Mouse (Mus musculus): Measurements from ENCODE around the gene Bcl2a1b. TPM values are rescaled to one million over a fixed set of nuclear protein-coding genes. Genes with fewer than 3 reads are reported as not detected.
"Not testable (repeated sequence)": the region's sequence is repeated elsewhere in the genome, so short reads cannot be mapped to it uniquely, and the experiment has no call there.

Bcl2a1b gene
- polyA plus RNA-seq, 1 experiment = 16.1 TPM

- peak; percentile 82 for DNase-seq
- peak overlapping the region; percentile 43 for H3K4me3 ChIP-seq (ENCODE audit: control insufficient read depth, insufficient read depth, low read length)
- H3K27me3 ChIP-seq (ENCODE audit: control insufficient read depth, insufficient read depth, low read length); H3K4me1 ChIP-seq (replicated peaks; ENCODE audit: control insufficient read depth, insufficient read depth, low read length); H3K36me3 ChIP-seq (ENCODE audit: control insufficient read depth, insufficient read depth, low read length): not testable (repeated sequence)
- 3% methylated on average over 22 of the region's 44 CpGs for WGBS
- peak overlapping the region; percentile 71; the same call in 1 of the 2 replicates for H3K27ac ChIP-seq (ENCODE audit: control insufficient read depth, insufficient read depth, low read length)
Measured at GRCm38 (mm10) chr9:89211065-89211858, 12.3 kb downstream of the Bcl2a1b start.

- DNase-seq = peak; percentile 69
- WGBS = 18% methylated on average over 1 of the region's 1 CpGs
- not testable (repeated sequence) for H3K36me3 ChIP-seq (ENCODE audit: control insufficient read depth, insufficient read depth, low read length); H3K4me3 ChIP-seq (ENCODE audit: control insufficient read depth, insufficient read depth, low read length); H3K4me1 ChIP-seq (replicated peaks; ENCODE audit: control insufficient read depth, insufficient read depth, low read length); H3K27me3 ChIP-seq (ENCODE audit: control insufficient read depth, insufficient read depth, low read length); H3K27ac ChIP-seq (ENCODE audit: control insufficient read depth, insufficient read depth, low read length)
Measured at GRCm38 (mm10) chr9:89212428-89212827, 13.4 kb downstream of the Bcl2a1b start.

- WGBS = 96% methylated on average over 4 of the region's 4 CpGs
- DNase-seq; H3K27ac ChIP-seq (ENCODE audit: control insufficient read depth, insufficient read depth, low read length); H3K27me3 ChIP-seq (ENCODE audit: control insufficient read depth, insufficient read depth, low read length); H3K4me3 ChIP-seq (ENCODE audit: control insufficient read depth, insufficient read depth, low read length); H3K36me3 ChIP-seq (ENCODE audit: control insufficient read depth, insufficient read depth, low read length); H3K4me1 ChIP-seq (replicated peaks; ENCODE audit: control insufficient read depth, insufficient read depth, low read length): not testable (repeated sequence)
Measured at GRCm38 (mm10) chr9:89218174-89218573, 19.2 kb downstream of the Bcl2a1b start.

- H3K27ac ChIP-seq (ENCODE audit: control insufficient read depth, insufficient read depth, low read length); H3K4me3 ChIP-seq (ENCODE audit: control insufficient read depth, insufficient read depth, low read length); H3K4me1 ChIP-seq (replicated peaks; ENCODE audit: control insufficient read depth, insufficient read depth, low read length); DNase-seq; H3K36me3 ChIP-seq (ENCODE audit: control insufficient read depth, insufficient read depth, low read length); H3K27me3 ChIP-seq (ENCODE audit: control insufficient read depth, insufficient read depth, low read length): not testable (repeated sequence)
- WGBS = 100% methylated on average over 3 of the region's 4 CpGs
Measured at GRCm38 (mm10) chr9:89219668-89220067, 20.7 kb downstream of the Bcl2a1b start.

GRCm38 (mm10) chr9:89220704-89221287 lies 21.8 kb downstream of the Bcl2a1b start:
- not testable (repeated sequence) for H3K36me3 ChIP-seq (ENCODE audit: control insufficient read depth, insufficient read depth, low read length); DNase-seq; H3K27ac ChIP-seq (ENCODE audit: control insufficient read depth, insufficient read depth, low read length); H3K27me3 ChIP-seq (ENCODE audit: control insufficient read depth, insufficient read depth, low read length); H3K4me1 ChIP-seq (replicated peaks; ENCODE audit: control insufficient read depth, insufficient read depth, low read length); H3K4me3 ChIP-seq (ENCODE audit: control insufficient read depth, insufficient read depth, low read length)
- 58% methylated on average over 6 of the region's 6 CpGs for WGBS

- WGBS = 76% methylated on average over 4 of the region's 4 CpGs
- H3K4me3 ChIP-seq (ENCODE audit: control insufficient read depth, insufficient read depth, low read length) = no peak overlapping the region
- no peak for TF ChIP-seq POLR2A (IDR thresholded peaks at IDR 0.05; ENCODE audit: control insufficient read depth, extremely low read depth, insufficient read depth, low read length, poor library complexity)
- TF ChIP-seq CTCF (IDR thresholded peaks at IDR 0.05; ENCODE audit: borderline replicate concordance, control insufficient read depth, extremely low read depth, insufficient read depth, low read length, poor library complexity) = no peak
- DNase-seq = no peak
- H3K36me3 ChIP-seq (ENCODE audit: control insufficient read depth, insufficient read depth, low read length) = no peaks in the 10 kb centered on the region
- no peaks in the 10 kb centered on the region for H3K4me1 ChIP-seq (replicated peaks; ENCODE audit: control insufficient read depth, insufficient read depth, low read length)
- no peak overlapping the region for H3K27ac ChIP-seq (ENCODE audit: control insufficient read depth, insufficient read depth, low read length)
- no peaks in the 10 kb centered on the region for H3K27me3 ChIP-seq (ENCODE audit: control insufficient read depth, insufficient read depth, low read length)
Measured at GRCm38 (mm10) chr9:89226071-89226470, 27.1 kb downstream of the Bcl2a1b start.

- no peak for TF ChIP-seq POLR2A (IDR thresholded peaks at IDR 0.05; ENCODE audit: control insufficient read depth, extremely low read depth, insufficient read depth, low read length, poor library complexity)
- TF ChIP-seq CTCF (IDR thresholded peaks at IDR 0.05; ENCODE audit: borderline replicate concordance, control insufficient read depth, extremely low read depth, insufficient read depth, low read length, poor library complexity) = no peak
- Histone ChIP-seq H3K4me3 (ENCODE audit: control insufficient read depth, insufficient read depth, low read length) (no peak overlapping the region), H3K27me3 (ENCODE audit: control insufficient read depth, insufficient read depth, low read length) (no peaks in the 10 kb centered on the region), H3K4me1 (replicated peaks; ENCODE audit: control insufficient read depth, insufficient read depth, low read length) (no peaks in the 10 kb centered on the region), H3K27ac (ENCODE audit: control insufficient read depth, insufficient read depth, low read length) (no peak overlapping the region), H3K36me3 (ENCODE audit: control insufficient read depth, insufficient read depth, low read length) (no peaks in the 10 kb centered on the region)
- no peak for DNase-seq
- WGBS = 87% methylated on average over 7 of the region's 7 CpGs
Measured at GRCm38 (mm10) chr9:89228122-89228521, 29.1 kb downstream of the Bcl2a1b start.

GRCm38 (mm10) chr9:89230897-89231497 lies 32.0 kb downstream of the Bcl2a1b start:
- DNase-seq = peak; percentile 35
- not testable (repeated sequence) for H3K27me3 ChIP-seq (ENCODE audit: control insufficient read depth, insufficient read depth, low read length); H3K4me1 ChIP-seq (replicated peaks; ENCODE audit: control insufficient read depth, insufficient read depth, low read length); H3K36me3 ChIP-seq (ENCODE audit: control insufficient read depth, insufficient read depth, low read length); H3K4me3 ChIP-seq (ENCODE audit: control insufficient read depth, insufficient read depth, low read length); H3K27ac ChIP-seq (ENCODE audit: control insufficient read depth, insufficient read depth, low read length)
- WGBS = 68% methylated on average over 2 of the region's 2 CpGs

GRCm38 (mm10) chr9:89237131-89237530 lies 38.1 kb downstream of the Bcl2a1b start:
- H3K4me1 ChIP-seq (replicated peaks; ENCODE audit: control insufficient read depth, insufficient read depth, low read length); H3K27ac ChIP-seq (ENCODE audit: control insufficient read depth, insufficient read depth, low read length); H3K36me3 ChIP-seq (ENCODE audit: control insufficient read depth, insufficient read depth, low read length); DNase-seq; H3K4me3 ChIP-seq (ENCODE audit: control insufficient read depth, insufficient read depth, low read length); H3K27me3 ChIP-seq (ENCODE audit: control insufficient read depth, insufficient read depth, low read length): not testable (repeated sequence)
- 88% methylated on average over 4 of the region's 4 CpGs for WGBS

GRCm38 (mm10) chr9:89238976-89239505 lies 40.0 kb downstream of the Bcl2a1b start:
- not testable (repeated sequence) for DNase-seq; H3K36me3 ChIP-seq (ENCODE audit: control insufficient read depth, insufficient read depth, low read length); H3K27ac ChIP-seq (ENCODE audit: control insufficient read depth, insufficient read depth, low read length); H3K27me3 ChIP-seq (ENCODE audit: control insufficient read depth, insufficient read depth, low read length); H3K4me1 ChIP-seq (replicated peaks; ENCODE audit: control insufficient read depth, insufficient read depth, low read length); H3K4me3 ChIP-seq (ENCODE audit: control insufficient read depth, insufficient read depth, low read length)
- 63% methylated on average over 4 of the region's 5 CpGs for WGBS

Data from thymus, adult 2 months (tissue).